Mouse (Mus musculus): ENCODE measurements around the gene Hk1.

- TF ChIP-seq POLR2AphosphoS5 (IDR thresholded peaks at IDR 0.05; ENCODE audit: borderline replicate concordance, low read depth, low read length) = peak; percentile 90
- TF ChIP-seq TCF12 (IDR thresholded peaks at IDR 0.05; ENCODE audit: low read depth, low read length) = no peak
- no peak for TF ChIP-seq E2F4 (IDR thresholded peaks at IDR 0.05; ENCODE audit: borderline replicate concordance, low read depth, low read length)
- TF ChIP-seq ELF1 (IDR thresholded peaks at IDR 0.05; ENCODE audit: low read depth, low read length) = no peak
- TF ChIP-seq MAX (IDR thresholded peaks at IDR 0.05; ENCODE audit: low read length) = peak; percentile 75; the same call in 1 of the 2 replicates
These were observed 52.7 kb downstream of the Hk1 start for GRCm38 (mm10) chr10:62326818-62327571.
